ENCODE assay signal across 18 mouse cellular contexts in genomic region chr7:126644914-126645313, GRCm38 (mm10). TPM values are rescaled to one million over a fixed set of nuclear protein-coding genes. Genes with fewer than 3 reads are reported as not detected.
"Had no signal": no experiment of that assay in that cellular context is flagged by ENCODE, and none has a peak within 500 bp of the region (broad histone marks: within the 10 kb centered on the region; RNA-seq: fewer than 3 reads in every experiment).

No protein-coding gene starts in this region.

- H3K27me3 ChIP-seq: limb, embryonic 15.5 days; liver, embryonic 13.5 days; neural tube, embryonic 15.5 days; stomach, embryonic 15.5 days had no signal

- H3K4me2 ChIP-seq: limb, embryonic 15.5 days; liver, embryonic 13.5 days; neural tube, embryonic 15.5 days; stomach, embryonic 15.5 days had no signal

- H3K9me3 ChIP-seq: limb, embryonic 15.5 days; liver, embryonic 13.5 days; midbrain, embryonic 10.5 days; neural tube, embryonic 15.5 days; stomach, embryonic 15.5 days had no signal

- H3K36me3 ChIP-seq: limb, embryonic 15.5 days; liver, embryonic 13.5 days; midbrain, embryonic 10.5 days; neural tube, embryonic 15.5 days; stomach, embryonic 15.5 days had no signal

- H3K4me3 ChIP-seq: left cerebral cortex, adult 2 months; limb, embryonic 15.5 days; liver, embryonic 13.5 days; midbrain, embryonic 10.5 days; myocyte; neural tube, embryonic 15.5 days; stomach, embryonic 15.5 days had no signal

- H3K9ac ChIP-seq: limb, embryonic 15.5 days; liver, embryonic 13.5 days; neural tube, embryonic 15.5 days; stomach, embryonic 15.5 days had no signal

- H3K4me1 ChIP-seq: stomach, embryonic 15.5 days had no signal

- H3K27ac ChIP-seq: left cerebral cortex, adult 2 months; limb, embryonic 15.5 days; liver, embryonic 13.5 days; midbrain, embryonic 10.5 days; neural tube, embryonic 15.5 days; stomach, embryonic 15.5 days had no signal

- DNase-seq: liver, embryonic 13.5 days; lung, adult 18-20 months; lung, postnatal 36 days; midbrain, embryonic 14.5 days; thymus, adult 2 months; thymus, postnatal 25 days had no signal

RNA-seq across cellular contexts. Expression of gene Sult1a1, which starts 31.3 kb away (rescaled TPM):
- polyA plus RNA-seq: midbrain, embryonic 10.5 days; myocyte; neural tube, embryonic 11.5 days had no signal

RNA-seq across cellular contexts. Expression of gene Il27, which starts 50.2 kb away (rescaled TPM):
- total RNA-seq: layer of hippocampus, postnatal 25 days; left cerebral cortex, adult 2 months; left cerebral cortex, postnatal 25 days had no signal
- polyA plus RNA-seq: limb, embryonic 11.5 days; limb, embryonic 15.5 days; liver, embryonic 13.5 days; lung, embryonic 16.5 days; midbrain, embryonic 10.5 days; midbrain, embryonic 14.5 days; myocyte; neural tube, embryonic 11.5 days; neural tube, embryonic 15.5 days; testis, adult 2 months had no signal
